Mouse (Mus musculus): ENCODE results near the gene Irgq.

DNA sequence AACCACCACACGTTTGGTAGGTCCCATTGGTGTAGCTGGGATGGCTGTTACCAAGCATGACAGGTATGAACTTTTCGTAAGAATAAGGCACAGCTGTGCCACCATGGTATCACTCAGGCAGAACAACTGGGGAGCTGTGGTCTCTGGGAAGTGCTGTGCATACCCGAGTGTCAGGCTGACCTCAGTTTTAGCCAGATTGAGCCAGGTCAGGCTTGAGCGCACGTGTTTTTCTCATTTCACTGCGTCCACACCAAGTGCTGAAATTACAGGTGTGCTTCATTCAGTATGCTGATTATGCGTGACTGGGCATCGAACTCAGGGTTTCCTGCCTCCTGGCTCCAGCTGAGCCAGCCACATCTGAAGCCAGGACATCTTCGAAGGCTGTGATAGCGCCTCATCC, 25.3 kb downstream of the Irgq start:
- TF ChIP-seq CTCF (IDR thresholded peaks at IDR 0.05; ENCODE audit: control insufficient read depth, insufficient read depth, low read length) (no peak), POLR2A (IDR thresholded peaks at IDR 0.05; ENCODE audit: borderline replicate concordance, control insufficient read depth, low read depth, low read length) (no peak)
